Mouse (Mus musculus) myocyte (in vitro differentiated cells): ENCODE measurements around the gene Snrnp70. TPM values are rescaled to one million over a fixed set of nuclear protein-coding genes. Genes with fewer than 3 reads are reported as not detected.
A peak's percentile ranks its signal among the peaks of the same experiment; 100 is the strongest.

ENCODE experiments used
- H3K27me3 ChIP-seq: one replicate; pipeline ENCODE4 v1.6.1; 2011; ENCODE audit not compliant: control insufficient read depth, insufficient read depth, insufficient read length
- H3K36me3 ChIP-seq: one replicate; pipeline ENCODE4 v1.6.1; 2011; ENCODE audit not compliant: control insufficient read depth, insufficient read depth
- H3K4me2 ChIP-seq: one replicate; pipeline ENCODE4 v1.6.1; 2011; ENCODE audit warnings: low read depth, control low read depth
- H3K4me3 ChIP-seq: one replicate; pipeline ENCODE4 v1.5.1; 2011; ENCODE audit warnings: mild to moderate bottlenecking, control low read depth, moderate library complexity
- H3K79me2 ChIP-seq: one replicate; pipeline ENCODE4 v1.6.1; 2011; ENCODE audit not compliant: control insufficient read depth, insufficient read depth
- H3ac ChIP-seq: one replicate; pipeline ENCODE4 v1.6.1; 2011; ENCODE audit not compliant: control insufficient read depth, insufficient read length
- CEBPB ChIP-seq: IDR thresholded peaks from 2 replicates; pipeline ENCODE4 v1.6.1; 2011; ENCODE audit warnings: mild to moderate bottlenecking, moderate library complexity; ENCODE audit not compliant: poor library complexity, insufficient read depth, severe bottlenecking
- E2F4 ChIP-seq: IDR thresholded peaks from one replicate; pipeline ENCODE4 v1.6.1; 2011; ENCODE audit warnings: mild to moderate bottlenecking, control low read depth, moderate library complexity; ENCODE audit not compliant: insufficient read depth
- MAX ChIP-seq: IDR thresholded peaks from one replicate; pipeline ENCODE4 v1.6.1; 2011; ENCODE audit warnings: low read depth, mild to moderate bottlenecking, control low read depth
- MYOD1 ChIP-seq, 3 experiments: IDR thresholded peaks; one replicate each; pipeline ENCODE4 v1.6.1; 2011; ENCODE audit warnings: control low read depth in 2 of 3, low read depth in 2 of 3, mild to moderate bottlenecking in 2 of 3, moderate library complexity in 1 of 3; ENCODE audit not compliant: insufficient read length in 2 of 3, control insufficient read depth in 1 of 3
- MYOG ChIP-seq, 3 experiments: IDR thresholded peaks; one replicate each; pipeline ENCODE4 v1.6.1; 2011; ENCODE audit warnings: control low read depth in 2 of 3, low read depth in 2 of 3, mild to moderate bottlenecking in 2 of 3; ENCODE audit not compliant: insufficient read length in 2 of 3, control insufficient read depth in 1 of 3, insufficient read depth in 1 of 3
- POLR2A ChIP-seq: IDR thresholded peaks from one replicate; pipeline ENCODE4 v1.6.1; 2011; ENCODE audit warnings: low read depth, mild to moderate bottlenecking, control low read depth, moderate library complexity; ENCODE audit not compliant: insufficient read length
- POLR2AphosphoS2 ChIP-seq: IDR thresholded peaks from one replicate; pipeline ENCODE4 v1.6.1; 2011; ENCODE audit warnings: low read depth, control low read depth; ENCODE audit not compliant: insufficient read length
- REST ChIP-seq: IDR thresholded peaks from one replicate; pipeline ENCODE4 v1.6.1; 2011; ENCODE audit warnings: mild to moderate bottlenecking, control low read depth, moderate library complexity; ENCODE audit not compliant: insufficient read depth, insufficient read length
- SRF ChIP-seq: IDR thresholded peaks from one replicate; pipeline ENCODE4 v1.6.1; 2011; ENCODE audit warnings: low read depth; ENCODE audit not compliant: control insufficient read depth, insufficient read length
- TCF12 ChIP-seq: IDR thresholded peaks from one replicate; pipeline ENCODE4 v1.6.1; 2011; ENCODE audit warnings: mild to moderate bottlenecking, control low read depth; ENCODE audit not compliant: poor library complexity, insufficient read depth, severe bottlenecking
- TCF3 ChIP-seq: IDR thresholded peaks from one replicate; pipeline ENCODE4 v1.6.1; 2011; ENCODE audit warnings: low read depth, control low read depth; ENCODE audit not compliant: insufficient read length
- USF1 ChIP-seq: IDR thresholded peaks from one replicate; pipeline ENCODE4 v1.6.1; 2011; ENCODE audit warnings: low read depth, mild to moderate bottlenecking, control low read depth, moderate library complexity
- polyA plus RNA-seq: library from polyadenylated mRNA; unstranded; fragments of >200 nt; fragmentation: generic; extraction: Trizol; gene quantifications from one replicate; pipeline ENCODE4 v1.2.1, GENCODE M21; 2012; ENCODE audit warnings: missing spikeins

The Snrnp70 gene
- polyA plus RNA-seq, 1 experiment: 189 TPM

GRCm38 (mm10) chr7:45412421-45412820, 16.9 kb upstream of the Snrnp70 start:
- no peaks in the 10 kb centered on the region for H3K36me3 ChIP-seq
- TF ChIP-seq CEBPB (no peak), SRF (no peak), MYOD1 (IDR thresholded peaks at IDR 0.05; ENCODE audit: control insufficient read depth in 1 of 3, insufficient read length in 2 of 3, low read depth in 2 of 3) (no peak), REST (no peak)
- no peak overlapping the region for H3K4me2 ChIP-seq
- H3K79me2 ChIP-seq: no peaks in the 10 kb centered on the region
- H3K4me3 ChIP-seq: no peak overlapping the region
- H3K27me3 ChIP-seq: peaks cover 25% of the 10 kb centered on the region
- no peak overlapping the region for H3ac ChIP-seq

- no peak overlapping the region for H3ac ChIP-seq
- H3K4me3 ChIP-seq: no peak overlapping the region
- H3K79me2 ChIP-seq: no peaks in the 10 kb centered on the region
- H3K36me3 ChIP-seq: no peaks in the 10 kb centered on the region
- H3K27me3 ChIP-seq: peaks cover 26% of the 10 kb centered on the region
- no peak for TF ChIP-seq POLR2A
- no peak for TF ChIP-seq MAX
- no peak for TF ChIP-seq E2F4
- TF ChIP-seq CEBPB: peak; percentile 77
- TF ChIP-seq SRF: no peak
- no peak overlapping the region for H3K4me2 ChIP-seq
These were observed 14.1 kb upstream of the Snrnp70 start for GRCm38 (mm10) chr7:45409497-45410163.

- Histone ChIP-seq H3K36me3 (no peaks in the 10 kb centered on the region), H3K79me2 (no peaks in the 10 kb centered on the region), H3K4me2 (no peak overlapping the region), H3ac (no peak overlapping the region), H3K27me3 (peaks cover 26% of the 10 kb centered on the region), H3K4me3 (no peak overlapping the region)
- TF ChIP-seq REST (no peak), MYOD1 (IDR thresholded peaks at IDR 0.05; ENCODE audit: control insufficient read depth in 1 of 3, insufficient read length in 2 of 3, low read depth in 2 of 3) (no peak), USF1 (no peak), TCF3 (no peak), TCF12 (no peak), POLR2AphosphoS2 (no peak), SRF (no peak), E2F4 (no peak)
These were observed 13.4 kb upstream of the Snrnp70 start for GRCm38 (mm10) chr7:45408949-45409348.

- no peak overlapping the region for H3ac ChIP-seq
- H3K79me2 ChIP-seq: no peaks in the 10 kb centered on the region
- TF ChIP-seq USF1: no peak
- no peak for TF ChIP-seq E2F4
- TF ChIP-seq TCF12: no peak
- TF ChIP-seq TCF3: no peak
- TF ChIP-seq MAX: no peak
- no peak for TF ChIP-seq POLR2A
- TF ChIP-seq MYOD1 (IDR thresholded peaks at IDR 0.05; ENCODE audit: control insufficient read depth in 1 of 3, insufficient read length in 2 of 3, low read depth in 2 of 3): no peak
- TF ChIP-seq CEBPB: no peak
- TF ChIP-seq REST: no peak
- no peak for TF ChIP-seq SRF
- no peak for TF ChIP-seq POLR2AphosphoS2
- H3K27me3 ChIP-seq: peaks cover 26% of the 10 kb centered on the region
- H3K36me3 ChIP-seq: no peaks in the 10 kb centered on the region
- no peak overlapping the region for H3K4me2 ChIP-seq
- H3K4me3 ChIP-seq: no peak overlapping the region
These were observed 12.8 kb upstream of the Snrnp70 start for GRCm38 (mm10) chr7:45408351-45408750.

- no peak overlapping the region for H3K4me3 ChIP-seq
- H3K79me2 ChIP-seq: no peaks in the 10 kb centered on the region
- no peak for TF ChIP-seq TCF12
- no peak for TF ChIP-seq CEBPB
- TF ChIP-seq USF1: no peak
- TF ChIP-seq E2F4: no peak
- no peak for TF ChIP-seq SRF
- TF ChIP-seq POLR2AphosphoS2: no peak
- TF ChIP-seq TCF3: no peak
- TF ChIP-seq POLR2A: no peak
- TF ChIP-seq MAX: no peak
- no peak for TF ChIP-seq MYOD1 (IDR thresholded peaks at IDR 0.05; ENCODE audit: control insufficient read depth in 1 of 3, insufficient read length in 2 of 3, low read depth in 2 of 3)
- no peak for TF ChIP-seq MYOG (IDR thresholded peaks at IDR 0.05; ENCODE audit: control insufficient read depth in 1 of 3, insufficient read depth in 1 of 3, insufficient read length in 2 of 3, low read depth in 2 of 3)
- no peak for TF ChIP-seq REST
- H3ac ChIP-seq: no peak overlapping the region
- H3K36me3 ChIP-seq: no peaks in the 10 kb centered on the region
- peaks cover 26% of the 10 kb centered on the region for H3K27me3 ChIP-seq
- H3K4me2 ChIP-seq: no peak overlapping the region
These were observed 12.3 kb upstream of the Snrnp70 start for GRCm38 (mm10) chr7:45407836-45408235.
